Mouse (Mus musculus): ENCODE data around the gene Ankrd13d.

Ankrd13d gene

DNA sequence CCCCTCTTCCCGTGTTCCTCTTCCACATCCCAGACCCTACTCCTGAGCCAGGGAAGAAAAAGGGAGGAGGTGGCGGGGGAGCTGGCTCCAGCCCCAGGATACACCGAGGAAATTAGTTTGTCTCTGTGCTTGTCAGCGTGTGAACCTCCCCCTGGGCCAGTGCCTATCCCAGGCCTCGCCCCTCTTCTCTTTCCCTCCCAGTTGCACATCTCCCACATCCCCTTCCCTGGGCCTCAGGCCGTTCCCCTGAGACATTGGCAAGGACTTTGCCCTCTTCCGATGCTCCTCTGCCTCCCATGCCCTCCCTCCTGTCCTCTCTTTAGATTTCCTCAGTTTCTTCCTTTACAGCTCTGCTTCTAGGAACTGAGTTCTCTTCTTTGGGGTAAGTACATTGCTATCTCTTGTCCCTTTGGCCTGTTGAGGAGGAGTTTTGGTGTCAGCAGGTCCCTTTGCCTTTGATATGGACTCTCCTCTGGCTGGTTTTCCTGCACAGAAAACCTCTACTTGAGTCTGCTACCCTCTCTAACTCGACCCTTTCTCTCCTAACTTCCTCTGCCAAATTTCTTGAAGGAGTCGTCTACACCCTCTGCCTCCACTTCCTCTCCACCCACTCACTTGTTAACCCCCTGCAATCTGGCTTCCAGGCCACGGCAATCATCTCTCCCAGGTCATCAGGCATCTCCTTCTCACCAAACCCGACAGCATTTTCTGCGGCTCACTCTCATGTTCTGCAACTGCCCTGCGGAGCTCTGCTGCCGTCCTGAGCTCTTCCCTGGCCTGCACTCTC lies 61.8 kb downstream of the Ankrd13d start:
- peak in 1 of 2 experiments; percentile 24 for DNase-seq

DNA sequence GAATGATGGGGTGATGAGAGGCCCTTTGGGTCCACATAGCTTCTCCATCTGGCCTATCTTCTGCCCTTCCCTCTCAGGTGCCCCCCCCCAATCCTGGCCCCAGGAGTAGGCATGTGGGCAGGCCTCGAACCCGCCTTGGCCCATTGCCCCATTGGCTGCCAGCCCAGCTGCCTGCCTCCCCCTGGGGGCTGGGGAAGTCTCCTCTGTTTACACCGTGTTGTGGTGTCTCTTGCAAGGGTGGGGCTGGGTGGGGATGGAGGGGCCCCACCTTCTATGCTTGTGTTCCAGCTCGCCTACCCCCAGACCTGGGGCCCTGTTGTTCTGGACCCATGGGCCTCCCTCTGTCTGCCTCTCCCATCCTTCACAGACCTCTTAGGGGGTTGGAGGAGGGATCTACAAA lies 62.5 kb downstream of the Ankrd13d start:
- peak in 1 of 2 experiments; percentile 37 for DNase-seq
